Mouse (Mus musculus) megakaryocyte, embryonic 14.5 days (primary cell): ENCODE results near the gene Peli2.

Source experiments
- FLI1 ChIP-seq: IDR thresholded peaks from 2 replicates; pipeline ENCODE4 v1.6.1; 2012; ENCODE audit warnings: low read length, inconsistent platforms, mixed read lengths
- GATA1 ChIP-seq: IDR thresholded peaks from 3 replicates; pipeline ENCODE4 v1.6.1; 2012; ENCODE audit warnings: mixed read lengths, low read length, inconsistent platforms, borderline replicate concordance

DNA sequence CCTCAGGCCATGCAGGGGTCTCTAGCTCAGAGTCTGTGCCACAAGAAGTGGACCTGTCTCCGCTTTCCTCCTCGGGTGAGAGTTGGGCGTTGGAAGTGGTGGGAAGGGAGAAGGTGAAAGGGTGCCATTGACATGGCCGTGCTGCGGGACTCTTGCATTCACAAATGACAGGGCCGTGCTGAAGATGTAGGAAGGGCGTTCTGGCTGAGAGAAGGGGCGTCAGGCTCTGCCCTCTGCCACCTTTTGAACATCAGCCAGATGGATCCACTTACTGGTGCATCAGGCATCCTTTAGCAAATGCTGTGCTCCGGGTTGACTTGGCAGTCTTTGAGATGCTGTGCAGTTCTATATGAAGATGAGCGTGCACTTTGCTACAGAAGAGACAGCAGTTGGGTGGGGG lies 84.4 kb downstream of the Peli2 start:
- TF ChIP-seq GATA1 (no peak), FLI1 (no peak)
